Mouse (Mus musculus): ENCODE data around the gene Tfpi.

DNA sequence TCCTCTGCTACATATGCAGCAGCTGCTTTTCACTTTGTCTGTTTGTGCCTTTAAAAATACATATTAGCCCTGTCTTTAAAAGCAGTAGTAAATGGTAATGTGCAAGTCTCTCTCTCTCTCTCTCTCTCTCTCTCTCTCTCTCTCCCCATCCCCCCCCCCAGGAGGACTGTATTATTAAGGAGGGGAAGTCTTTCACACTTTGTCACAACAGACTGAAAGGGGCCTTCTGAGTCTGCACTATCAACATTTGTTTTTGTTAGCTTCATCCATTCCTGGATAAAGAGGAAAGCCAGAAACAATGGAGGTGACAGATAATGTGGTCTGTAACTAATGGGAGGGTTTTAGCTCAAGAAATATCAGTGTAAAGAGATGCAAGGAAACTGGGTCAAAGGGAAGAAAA, 87.5 kb downstream of the Tfpi start:
- no peak for TF ChIP-seq POLR2A (IDR thresholded peaks at IDR 0.05; ENCODE audit: borderline replicate concordance, insufficient read depth, low read length)
- TF ChIP-seq CTCF (IDR thresholded peaks at IDR 0.05; ENCODE audit: borderline replicate concordance, insufficient read depth, low read depth, low read length), result no peak
